Mouse (Mus musculus) G1E (cell line): ENCODE measurements at regions not wholly inside any gene's neighbourhood (a gene's known extent, or its start where the extent isn't known, plus 50 kb on each side); places are given as distances from the start of the nearest gene placed in this dataset.

Experiments
- CTCF ChIP-seq: IDR thresholded peaks from 2 replicates; pipeline ENCODE4 v1.5.1; 2012; ENCODE audit warnings: low read depth, low read length, inconsistent platforms, mixed read lengths
- GATA1 ChIP-seq: IDR thresholded peaks from 2 replicates; pipeline ENCODE4 v1.6.1; 2012; ENCODE audit warnings: borderline replicate concordance, low read length, inconsistent platforms, mixed read lengths
- GATA2 ChIP-seq: IDR thresholded peaks from 2 replicates; pipeline ENCODE4 v1.6.1; 2012; ENCODE audit warnings: low read depth, low read length, inconsistent platforms, borderline replicate concordance
- POLR2AphosphoS5 ChIP-seq: IDR thresholded peaks from 2 replicates; pipeline ENCODE4 v1.6.1; 2012; ENCODE audit warnings: low read depth, low read length, inconsistent platforms; ENCODE audit not compliant: insufficient replicate concordance
- TAL1 ChIP-seq: conservative IDR thresholded peaks from 2 replicates; pipeline ENCODE4 v1.6.1; 2012; ENCODE audit warnings: low read depth, low read length, inconsistent platforms, mixed read lengths

GRCm38 (mm10) chr13:70195854-70196253 lies 393.7 kb downstream of the Med10 start:
- TF ChIP-seq CTCF (no peak), GATA1 (no peak), TAL1 (no peak), GATA2 (no peak), POLR2AphosphoS5 (no peak)
